Mouse (Mus musculus): ENCODE results near the gene Eogt.

- TF ChIP-seq CTCF (IDR thresholded peaks at IDR 0.05; ENCODE audit: control insufficient read depth, insufficient read depth, insufficient replicate concordance, low read depth, low read length) (no peak), POLR2A (IDR thresholded peaks at IDR 0.05; ENCODE audit: control insufficient read depth, low read depth, low read length) (no peak)
Observed at GRCm38 (mm10) chr6:97149721-97150120, 739 bp upstream of the Eogt start.

All from testis, adult 2 months (tissue).